Mouse (Mus musculus) adrenal gland, postnatal 4 days (tissue): ENCODE measurements around the gene Gba. TPM values are rescaled to one million over a fixed set of nuclear protein-coding genes. Genes with fewer than 3 reads are reported as not detected.

Experiments
- DNase-seq, 2 experiments: peaks; one replicate each; pipeline ENCODE4 v3.0.0; 2021 to 2022; ENCODE audit warnings: low spot score in 2 of 2, mixed read lengths in 2 of 2
- total RNA-seq, 2 experiments: library from RNA; stranded (reverse); gene quantifications; 2 replicates each; pipeline ENCODE4 v1.2.3; 2021

The Gba gene
- total RNA-seq, 2 experiments from 2014 or later: 60.8 to 61.2 TPM

DNA sequence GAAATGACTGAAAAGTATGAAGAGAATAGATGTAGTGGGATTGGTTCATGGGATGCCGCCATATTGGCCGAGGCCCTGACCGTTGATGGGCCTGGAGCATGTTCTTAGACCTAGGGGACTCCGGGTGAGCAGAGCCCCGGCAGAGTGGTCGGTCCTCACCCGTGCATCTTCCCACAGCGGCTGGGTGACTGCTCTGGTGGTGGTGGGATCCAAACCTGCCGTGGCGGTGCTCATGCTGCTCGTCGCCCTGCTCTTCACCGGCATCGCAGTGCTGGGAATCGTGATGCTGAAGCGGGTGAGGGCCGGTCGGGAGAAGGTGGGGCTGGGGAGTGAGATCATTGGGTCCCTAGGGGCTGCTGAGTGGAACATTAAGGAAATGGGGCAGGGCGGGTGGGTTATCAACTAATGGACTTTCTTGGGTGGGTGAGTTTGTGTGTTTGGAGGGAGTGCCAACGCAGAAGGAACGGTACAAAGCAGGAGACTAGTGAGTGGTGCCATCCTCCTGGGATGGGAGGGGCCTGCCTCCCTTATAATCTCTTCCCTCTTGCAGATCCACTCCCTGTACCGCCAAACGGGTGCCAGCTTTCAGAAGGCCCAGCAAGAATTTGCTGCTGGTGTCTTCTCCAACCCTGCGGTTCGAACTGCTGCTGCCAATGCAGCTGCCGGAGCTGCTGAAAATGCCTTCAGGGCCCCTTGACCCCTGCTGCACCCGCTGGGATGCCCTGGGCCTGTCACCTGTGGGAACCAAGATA is 20.8 kb upstream of the Gba start:
- DNase-seq: no peak

GRCm38 (mm10) chr3:89182531-89183057 is 20.1 kb upstream of the Gba start:
- DNase-seq: no peak

DNA sequence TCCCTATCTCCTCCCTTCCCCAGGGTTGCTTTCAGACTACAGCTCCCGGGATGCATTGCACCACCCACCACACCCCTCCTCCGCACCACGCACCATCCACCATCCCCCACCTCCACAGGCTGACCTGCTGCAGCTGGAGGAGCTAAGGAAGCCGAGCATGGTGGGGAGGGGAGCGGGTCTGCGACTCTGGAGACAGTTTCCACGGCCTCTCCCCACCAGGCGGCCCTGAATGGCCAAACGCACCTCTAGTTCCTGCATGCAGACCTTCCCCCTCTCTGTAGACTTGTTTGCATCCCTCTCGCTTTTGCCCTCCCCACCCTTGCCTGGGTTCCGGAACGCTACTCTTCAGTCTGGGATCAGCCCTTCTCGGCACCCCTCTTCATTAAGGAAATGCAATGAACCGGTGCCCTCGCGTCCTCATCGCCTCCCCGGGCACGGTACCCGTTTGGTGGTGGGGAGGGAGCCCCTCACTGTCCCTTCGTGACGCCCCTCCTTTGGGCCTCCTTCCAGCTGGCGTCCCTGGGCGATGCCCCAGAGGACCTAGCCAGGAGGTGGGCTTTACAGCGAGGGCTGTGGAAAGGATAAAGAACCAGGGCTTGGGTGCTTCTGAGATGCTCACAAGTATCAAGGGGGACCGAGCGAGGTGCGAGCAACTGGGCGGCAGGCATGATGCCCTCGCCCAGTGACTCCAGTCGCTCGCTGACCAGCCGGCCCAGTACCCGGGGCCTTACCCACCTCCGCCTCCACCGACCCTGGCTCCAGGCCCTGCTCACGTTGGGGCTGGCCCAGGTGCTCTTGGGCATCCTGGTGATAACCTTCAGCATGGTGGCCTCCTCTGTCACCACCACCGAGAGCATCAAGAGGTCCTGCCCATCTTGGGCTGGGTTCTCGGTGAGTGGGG is 19.4 kb upstream of the Gba start, which contains the start of gene Fam189b:
TSS of gene Fam189b (plus strand) at position 86 of the 901 bp plus-strand sequence.
- peak; percentile 62 to 74 for DNase-seq

GRCm38 (mm10) chr3:89183959-89184315 is 18.8 kb upstream of the Gba start:
- no peak for DNase-seq

GRCm38 (mm10) chr3:89187197-89187596 is 15.5 kb upstream of the Gba start:
- no peak for DNase-seq

- no peak for DNase-seq
These were observed 14.8 kb upstream of the Gba start for GRCm38 (mm10) chr3:89187690-89188477.

DNA sequence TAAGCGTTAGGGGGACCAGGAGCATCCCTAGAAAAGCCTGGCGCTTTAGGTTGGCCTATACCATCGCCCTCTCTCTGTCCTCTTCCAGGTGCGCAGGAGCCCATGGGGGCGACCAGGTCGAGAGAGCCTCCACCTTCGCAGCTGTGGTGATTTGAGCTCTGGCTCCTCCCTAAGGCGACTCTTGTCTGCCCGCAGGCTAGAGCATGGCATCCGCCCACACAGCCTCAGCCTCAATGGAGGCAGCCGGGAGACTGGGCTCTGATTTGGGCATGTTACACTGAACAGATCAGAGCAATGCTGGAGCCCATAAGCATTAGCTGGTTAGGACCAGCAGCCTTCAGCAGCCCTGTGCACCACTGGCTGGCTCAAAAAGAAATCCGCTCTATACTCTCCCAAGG is 14.3 kb upstream of the Gba start:
- DNase-seq: no peak

GRCm38 (mm10) chr3:89190436-89190835 is 12.3 kb upstream of the Gba start:
- no peak for DNase-seq

DNA sequence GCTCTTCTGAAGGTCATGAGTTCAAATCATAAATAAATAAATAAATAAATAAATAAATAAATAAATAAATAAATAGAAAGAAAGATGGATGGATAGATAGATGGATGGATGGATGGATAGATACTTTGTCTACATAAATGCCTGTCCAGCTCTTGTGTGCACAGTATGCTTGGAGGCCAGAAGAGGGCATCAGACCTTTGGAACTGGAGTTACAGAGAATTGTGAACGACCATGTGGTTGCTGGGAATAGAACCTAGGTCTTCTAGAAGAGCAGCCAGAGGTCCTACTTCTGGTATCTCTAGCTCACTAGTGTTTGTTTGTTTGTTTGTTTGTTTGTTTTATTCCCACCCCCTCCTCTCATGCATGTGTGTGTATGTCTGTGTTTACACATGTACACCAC is 9.4 kb upstream of the Gba start:
- no peak for DNase-seq

DNA sequence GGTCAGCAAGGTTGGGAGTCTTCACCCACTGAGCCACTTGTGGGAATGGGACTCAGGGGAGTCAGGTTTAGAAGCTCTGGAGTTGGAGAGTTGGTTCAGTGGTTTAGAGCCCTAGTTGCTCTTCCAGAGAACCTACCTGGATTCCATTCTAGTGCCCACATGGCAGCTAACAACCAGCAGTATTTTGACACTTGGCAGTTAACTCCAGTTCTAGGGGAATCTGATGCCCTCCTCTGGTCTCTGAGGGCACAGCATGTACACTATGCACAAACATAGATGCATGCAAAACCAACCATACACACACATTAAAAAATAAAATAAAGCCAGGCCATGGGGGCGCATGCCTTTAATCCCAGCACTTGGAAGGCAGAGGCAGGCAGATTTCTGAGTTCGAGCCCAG is 8.9 kb upstream of the Gba start:
- no peak for DNase-seq

GRCm38 (mm10) chr3:89195979-89196877 is 6.5 kb upstream of the Gba start:
- DNase-seq: peak; percentile 63 to 85

- no peak for DNase-seq
These were observed 2.9 kb upstream of the Gba start for GRCm38 (mm10) chr3:89199839-89200238.

GRCm38 (mm10) chr3:89203142-89203514 is 400 bp downstream of the Gba start:
- no peak for DNase-seq

DNA sequence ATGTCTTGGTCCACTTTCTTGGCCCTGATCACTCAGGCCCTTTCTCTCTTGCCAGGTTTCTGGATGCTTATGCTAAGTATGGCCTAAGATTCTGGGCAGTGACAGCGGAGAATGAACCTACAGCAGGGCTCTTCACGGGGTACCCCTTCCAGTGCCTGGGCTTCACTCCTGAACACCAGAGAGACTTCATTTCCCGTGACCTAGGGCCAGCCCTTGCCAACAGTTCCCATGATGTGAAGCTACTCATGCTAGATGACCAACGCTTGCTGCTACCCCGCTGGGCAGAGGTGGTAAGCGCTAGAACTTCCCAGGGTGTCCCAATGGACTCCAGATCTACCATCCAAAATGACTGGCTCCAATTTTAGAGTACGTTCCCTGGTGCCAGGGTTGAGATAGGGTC is 3.4 kb downstream of the Gba start:
- DNase-seq: no peak

DNA sequence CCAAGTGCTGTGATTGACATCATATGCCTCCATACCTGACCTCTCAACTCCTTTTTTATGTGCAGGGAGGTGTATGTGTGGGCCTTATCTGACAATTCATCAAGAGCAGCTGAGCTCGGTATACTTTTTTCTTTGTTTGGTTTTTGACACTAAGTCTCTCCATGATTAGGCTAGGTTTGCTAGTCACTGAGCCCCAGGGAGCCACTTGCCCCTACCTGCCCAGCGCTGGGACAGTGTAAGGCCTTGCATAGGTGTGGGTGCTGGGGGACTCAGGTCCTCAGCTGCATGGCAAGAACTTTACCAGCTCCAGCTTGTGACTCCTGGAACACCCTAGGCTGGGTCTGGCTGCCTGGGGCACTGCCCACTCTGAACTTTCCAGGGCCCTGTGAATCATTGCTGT is 4.0 kb downstream of the Gba start:
- no peak for DNase-seq

DNA sequence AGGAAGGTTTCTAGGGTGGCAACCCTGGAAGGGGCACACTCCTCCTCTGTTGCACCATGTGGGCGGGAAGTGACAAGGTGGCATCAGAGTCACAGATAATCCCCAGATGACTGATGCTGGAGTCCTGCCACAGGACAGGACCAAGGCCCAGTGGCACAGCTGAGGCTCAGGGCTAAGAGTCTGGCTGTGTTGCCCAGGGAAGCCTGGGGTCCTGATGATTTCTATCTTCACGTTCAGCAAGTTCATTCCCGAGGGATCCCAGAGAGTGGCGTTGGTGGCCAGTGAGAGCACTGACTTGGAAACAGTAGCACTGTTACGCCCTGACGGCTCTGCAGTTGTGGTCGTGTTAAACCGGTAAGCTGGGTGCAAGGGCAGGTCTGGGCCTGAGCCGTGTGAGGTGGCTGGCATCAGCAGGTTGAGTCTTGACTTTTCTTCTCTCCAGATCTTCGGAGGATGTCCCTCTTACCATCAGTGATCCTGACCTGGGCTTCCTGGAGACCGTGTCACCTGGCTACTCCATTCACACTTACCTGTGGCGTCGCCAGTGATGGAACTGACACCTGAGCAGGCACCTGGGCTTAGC is 5.4 kb downstream of the Gba start:
- no peak for DNase-seq

DNA sequence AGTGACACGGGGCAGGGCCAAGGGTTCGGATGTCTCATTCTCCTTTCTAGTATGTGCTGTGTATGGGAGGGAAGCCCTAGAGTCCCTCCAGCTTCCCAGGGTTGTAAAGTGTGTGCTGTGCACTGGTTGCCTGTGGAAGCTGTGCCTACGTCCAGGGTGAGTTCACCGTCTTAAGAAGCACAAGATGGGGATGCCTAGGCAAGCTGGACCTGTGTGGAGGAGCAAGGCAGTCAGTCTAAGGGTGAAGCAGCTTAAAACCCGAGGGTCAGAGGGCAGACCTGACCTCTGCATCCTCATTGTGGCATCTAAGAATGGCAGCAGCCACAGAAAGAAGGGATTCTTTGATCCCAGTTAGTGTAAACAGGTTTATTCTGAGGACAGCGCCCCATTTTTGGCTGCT is 6.0 kb downstream of the Gba start:
- DNase-seq: no peak

DNA sequence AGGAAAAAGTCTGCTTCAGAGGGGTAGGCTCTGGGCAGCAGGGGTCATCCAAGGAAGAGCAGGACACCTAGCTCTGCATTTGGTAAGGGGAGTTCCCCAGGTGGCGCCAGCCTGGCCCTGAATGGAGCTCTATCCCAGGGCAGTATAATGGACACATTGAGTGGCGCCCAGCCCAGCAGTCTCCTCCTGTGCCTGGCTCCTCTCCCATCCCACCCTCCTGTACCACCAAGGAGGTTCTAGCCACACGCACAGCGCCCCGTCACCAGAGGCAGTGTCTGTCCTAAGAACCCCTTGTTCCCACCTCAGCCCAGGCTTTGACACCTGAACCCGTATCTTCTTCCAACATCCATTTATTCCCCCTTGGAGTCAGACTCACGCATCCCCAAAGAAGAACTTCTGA is 7.0 kb downstream of the Gba start:
- no peak for DNase-seq

DNA sequence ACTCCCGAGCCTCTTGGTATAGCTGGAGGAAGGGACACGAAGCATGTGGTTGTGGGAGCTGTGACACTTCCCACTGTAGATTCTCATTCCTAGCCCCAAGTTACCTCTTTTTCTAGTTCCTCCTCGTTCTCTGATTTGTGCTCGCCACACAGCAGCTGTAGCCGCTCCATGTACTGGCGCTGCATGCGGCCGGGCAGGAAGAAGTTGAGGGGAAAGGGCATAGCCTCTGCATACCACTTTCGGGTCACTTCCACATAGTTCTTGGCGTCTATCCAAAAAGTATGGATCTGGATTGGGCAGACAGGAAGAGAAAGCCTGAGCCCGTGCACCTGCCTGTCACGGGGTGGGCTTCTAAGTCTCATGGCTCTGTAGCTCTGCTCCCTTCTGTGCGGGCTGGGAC is 7.4 kb downstream of the Gba start:
- no peak for DNase-seq

DNA sequence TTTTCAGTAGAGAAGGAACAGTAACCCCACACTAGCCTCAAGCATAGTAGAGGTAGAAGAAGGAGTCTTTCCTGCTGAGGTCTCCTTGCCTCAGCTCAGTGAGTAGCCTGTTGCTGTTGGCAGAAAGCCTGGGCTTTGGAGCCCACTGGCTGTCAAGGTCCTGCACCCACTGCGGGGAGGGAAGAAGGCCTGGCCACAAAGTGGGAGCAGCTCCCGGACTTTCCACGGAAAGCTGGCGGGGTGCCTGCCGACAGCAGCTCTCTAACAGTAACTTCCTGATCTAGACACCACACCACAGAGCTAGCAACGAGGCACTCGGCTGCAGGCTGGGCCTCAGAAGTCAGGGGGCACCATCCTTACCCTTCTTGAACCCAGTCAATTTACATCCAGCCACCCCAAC is 8.0 kb downstream of the Gba start:
- DNase-seq: no peak
